Mouse (Mus musculus) heart, adult 11 months (tissue): ENCODE results near the gene Gsn.

Experiments
- DNase-seq: peaks from one replicate; pipeline ENCODE4 v3.0.0; 2022

The Gsn gene

DNA sequence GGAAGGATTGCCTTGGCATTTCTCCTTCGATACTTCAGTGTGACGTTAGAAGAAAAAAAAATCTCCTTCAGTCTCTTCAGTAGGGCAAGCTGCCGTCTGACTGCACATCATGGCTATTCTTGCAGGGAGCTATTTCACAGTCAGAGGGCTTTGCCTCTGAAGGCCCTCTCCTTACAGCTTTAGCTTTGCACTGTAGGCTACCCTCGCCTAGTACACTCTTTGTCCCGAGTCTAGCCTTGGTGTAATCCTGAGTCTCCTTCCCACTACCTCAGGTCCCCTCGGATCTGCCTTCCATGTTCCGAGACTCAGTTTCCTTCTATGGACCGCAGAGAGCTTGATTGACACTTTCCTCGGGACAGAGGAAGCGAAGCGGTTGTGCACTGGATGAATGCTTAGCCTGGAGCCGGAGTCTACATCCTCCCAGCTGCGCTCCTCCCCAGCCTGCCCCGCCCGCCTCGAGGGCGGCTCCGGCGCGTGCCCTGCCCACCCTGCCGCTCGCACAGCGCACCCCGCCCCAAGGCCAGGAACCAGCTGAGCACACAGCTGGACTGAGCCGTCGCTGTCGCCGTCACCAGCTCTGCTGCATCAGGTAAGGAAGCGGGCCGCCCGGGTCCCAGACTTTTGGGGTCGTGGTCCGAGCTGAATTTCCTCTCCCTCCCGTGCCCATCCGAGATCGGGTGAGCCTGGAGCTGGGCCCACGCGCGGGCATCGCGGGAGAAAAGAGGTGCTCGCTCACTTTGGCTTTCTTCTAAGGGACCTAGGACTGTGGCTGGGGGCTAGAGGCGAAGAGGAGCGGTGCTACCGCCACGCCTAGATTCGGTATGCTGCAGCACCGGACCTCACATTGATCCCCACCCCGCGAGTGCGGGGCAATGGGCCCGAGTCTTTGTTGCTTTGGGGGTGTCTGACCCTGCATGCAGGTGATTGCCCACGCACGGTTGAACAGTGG lies at the start of gene Gsn:
Gene Gsn, plus strand, starts transcription at position 496 of the 949 bp plus-strand sequence.
- DNase-seq = peak; percentile 99

DNA sequence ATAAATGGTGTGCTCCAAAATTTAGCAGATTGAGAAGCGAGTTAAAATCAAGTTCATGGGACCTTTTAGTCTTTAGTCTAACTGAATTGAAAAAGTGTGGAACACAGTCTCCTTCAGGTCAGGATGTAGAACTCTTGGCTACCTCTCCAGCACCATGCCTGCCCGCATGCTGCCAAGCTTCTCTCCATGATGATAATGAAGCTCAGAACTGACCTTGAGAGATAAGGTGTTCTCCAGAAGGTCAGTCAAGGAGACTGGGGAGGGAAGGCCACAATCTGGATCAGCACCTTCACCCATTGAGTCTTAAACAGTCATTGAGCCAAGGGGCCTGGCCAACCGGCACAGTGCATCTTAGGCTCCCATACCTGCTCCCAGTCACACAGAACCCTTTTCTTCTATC lies 49.4 kb upstream of the Gsn start:
- peak; percentile 91 for DNase-seq

DNA sequence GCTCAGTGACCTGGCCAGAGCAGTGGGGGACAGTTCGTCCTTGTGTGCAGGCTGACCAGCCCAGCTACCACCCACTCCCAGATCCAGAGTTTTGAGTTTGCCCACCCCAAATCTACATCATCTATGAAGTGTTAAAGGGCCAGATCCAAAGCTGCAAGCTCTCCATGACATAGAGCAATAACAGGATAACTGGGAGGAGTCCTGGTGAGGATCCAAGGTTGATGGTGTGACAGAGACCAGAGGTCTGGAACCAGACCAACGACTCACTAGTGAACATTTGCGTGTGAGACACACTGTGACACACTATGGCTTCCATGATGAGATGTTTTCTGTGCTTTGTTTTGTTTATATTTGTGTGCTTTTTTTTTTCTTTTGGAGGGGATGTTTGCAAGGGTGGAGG lies 48.1 kb upstream of the Gsn start:
- DNase-seq = peak; percentile 67

DNA sequence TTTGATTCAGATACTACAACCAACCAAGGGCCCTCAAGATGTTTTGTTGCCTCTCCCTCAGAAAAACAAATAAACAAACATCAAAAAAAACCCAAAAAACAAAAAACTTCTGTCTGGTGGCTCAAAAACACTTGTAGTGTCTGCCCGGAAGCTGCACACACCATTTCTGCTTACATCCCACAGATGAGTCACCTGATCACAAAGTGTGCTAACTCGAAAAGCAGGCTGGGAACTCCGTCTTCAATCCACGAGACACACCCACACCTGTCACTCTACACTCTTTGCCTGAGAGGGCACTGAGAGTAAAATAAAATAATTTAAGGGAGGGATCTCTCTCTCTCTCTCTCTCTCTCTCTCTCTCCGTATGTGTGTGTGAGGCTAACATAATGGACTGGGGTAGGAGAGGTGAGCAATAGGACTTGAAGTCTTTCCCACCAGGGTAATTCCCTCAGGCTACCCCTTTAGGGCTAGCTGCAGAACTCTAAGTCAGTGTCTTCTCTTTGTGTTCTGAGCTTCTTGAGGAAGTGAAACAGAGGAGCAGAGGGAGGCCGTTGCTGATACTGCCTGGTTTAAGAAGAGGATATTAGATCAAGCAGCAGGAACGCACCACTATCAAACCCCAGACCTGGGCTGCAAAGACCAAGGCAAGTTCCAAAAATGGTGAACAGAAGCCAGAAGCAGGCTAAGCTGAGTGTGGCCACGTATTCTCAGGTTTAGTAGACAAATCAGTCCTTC lies 47.1 kb upstream of the Gsn start:
- peak; percentile 91 for DNase-seq

DNA sequence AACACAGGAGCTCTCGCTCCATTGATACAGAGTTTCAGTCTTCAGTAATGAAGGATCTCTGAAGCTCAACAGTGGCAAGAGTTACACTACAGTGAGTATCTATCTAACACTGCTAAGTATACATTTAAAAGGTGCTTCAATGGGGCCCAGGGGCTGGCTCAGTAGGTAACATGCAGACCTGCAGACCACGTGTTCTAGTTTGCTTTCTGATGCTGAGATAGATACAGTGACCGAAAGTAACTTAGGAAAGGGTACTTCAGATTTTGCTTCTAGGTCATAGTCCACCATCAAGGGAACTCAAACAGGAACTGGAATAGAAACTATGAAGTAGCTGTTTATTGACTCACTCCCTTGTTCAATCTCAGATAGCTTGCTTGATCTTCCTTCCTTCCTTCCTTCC lies 44.5 kb upstream of the Gsn start:
- DNase-seq = peak; percentile 43

DNA sequence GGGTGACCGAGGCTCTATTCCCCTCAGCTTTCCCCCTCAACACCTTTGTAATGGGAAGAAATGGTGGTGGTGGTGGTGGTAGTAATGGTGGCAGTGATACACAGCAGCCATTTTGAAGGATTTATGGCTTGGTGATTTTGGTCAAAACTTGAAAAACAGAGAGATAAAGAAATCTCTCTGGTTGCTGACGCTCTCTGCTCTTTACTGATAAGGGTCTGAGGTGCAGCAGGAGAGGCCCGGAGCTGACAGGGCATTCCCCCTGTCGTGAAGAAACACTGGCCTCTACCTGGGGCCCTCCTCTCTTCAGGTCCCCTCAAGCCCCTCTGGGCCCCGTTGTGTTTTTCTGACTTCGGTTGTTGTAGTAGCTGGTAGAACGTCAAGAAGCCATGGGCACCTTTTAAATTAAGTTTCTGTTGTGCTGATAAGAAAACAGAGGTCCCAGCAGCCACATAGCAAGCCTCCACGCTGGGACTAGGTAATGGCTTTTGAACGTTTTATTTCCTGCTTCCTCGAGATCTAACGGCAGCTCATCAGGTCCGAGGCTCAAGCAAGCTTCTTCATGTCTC lies 42.8 kb upstream of the Gsn start:
- DNase-seq = peak; percentile 74

DNA sequence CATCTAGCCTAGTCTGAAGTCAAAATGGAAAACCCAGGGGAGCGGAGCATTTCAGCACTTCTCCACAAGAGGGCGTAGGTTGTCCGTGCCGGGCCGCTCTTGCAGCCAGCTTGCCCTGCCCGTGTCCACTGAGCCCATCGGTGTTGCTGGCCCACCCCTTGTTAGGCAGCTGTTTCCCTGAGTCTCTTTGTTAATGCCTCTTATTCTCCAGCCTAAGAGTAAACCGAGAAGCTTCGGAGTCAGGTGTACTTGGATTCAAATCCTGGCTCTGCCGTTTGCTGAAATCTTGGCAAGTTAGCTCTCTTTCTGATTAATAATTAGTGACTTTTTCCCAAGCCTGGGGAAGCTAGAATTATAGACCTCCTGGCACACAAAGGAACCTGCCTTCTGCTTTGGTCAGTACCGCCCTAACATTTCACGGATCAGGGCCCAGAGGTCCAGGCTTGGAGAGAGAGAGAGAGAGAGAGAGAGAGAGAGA lies 41.3 kb upstream of the Gsn start:
- DNase-seq = peak; percentile 95

DNA sequence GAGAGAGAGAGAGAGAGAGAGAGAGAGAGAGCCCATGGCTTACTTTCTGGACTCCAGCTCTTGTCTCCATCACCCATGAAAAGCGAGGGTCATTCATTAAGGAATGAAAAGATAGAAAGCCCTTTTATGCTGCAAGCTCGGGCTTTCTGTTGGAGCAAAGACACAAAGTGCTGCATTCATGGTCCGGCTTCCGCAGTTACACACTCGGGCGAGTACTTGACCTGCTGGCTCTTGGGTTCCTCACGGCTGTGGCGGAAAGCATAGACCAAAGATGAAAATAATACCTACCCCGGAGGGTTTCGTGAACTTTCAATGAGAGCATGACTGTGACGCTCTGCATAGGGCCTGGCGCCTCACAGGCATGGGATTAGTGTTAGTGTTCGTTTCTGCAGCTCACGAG lies 40.8 kb upstream of the Gsn start:
- DNase-seq = peak; percentile 63

DNA sequence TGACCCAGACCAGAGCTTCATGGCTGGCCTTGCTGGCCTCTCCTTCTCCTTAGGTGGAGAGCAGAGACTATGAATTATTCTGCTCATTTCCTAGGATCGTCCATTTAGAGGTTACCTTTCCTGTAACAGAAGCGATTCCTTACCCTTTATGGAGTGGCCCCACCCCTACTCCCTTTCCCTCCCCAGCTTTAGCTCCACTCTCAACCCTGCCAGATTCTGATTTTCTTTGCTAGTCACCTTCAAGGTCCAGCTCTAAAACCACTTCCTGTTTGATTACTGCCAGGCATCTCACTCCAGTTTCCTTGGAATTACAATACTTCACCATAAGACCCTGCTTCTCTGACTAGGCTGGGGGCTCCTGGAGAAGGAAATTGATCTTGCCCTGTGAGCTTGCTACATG lies 39.5 kb upstream of the Gsn start:
- no peak for DNase-seq

DNA sequence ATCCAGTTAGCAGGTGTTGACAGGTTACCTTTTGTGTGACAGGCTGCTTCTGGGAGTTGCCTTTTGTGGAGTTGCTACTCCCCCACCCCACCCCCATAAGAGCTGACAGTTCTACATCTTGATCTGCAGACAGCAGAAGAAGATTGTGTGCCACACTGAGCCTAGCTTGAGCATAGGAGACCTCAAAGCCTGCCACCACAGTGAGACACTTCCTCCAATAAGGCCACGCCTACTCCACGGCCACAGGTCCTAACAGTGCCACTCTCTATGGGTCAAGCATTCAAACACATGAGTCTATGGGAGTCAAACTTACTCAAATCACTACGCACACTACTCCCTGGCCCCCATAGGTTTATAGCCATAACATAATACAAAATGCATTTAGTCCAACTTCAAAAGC lies 37.4 kb upstream of the Gsn start:
- DNase-seq = peak; percentile 83

DNA sequence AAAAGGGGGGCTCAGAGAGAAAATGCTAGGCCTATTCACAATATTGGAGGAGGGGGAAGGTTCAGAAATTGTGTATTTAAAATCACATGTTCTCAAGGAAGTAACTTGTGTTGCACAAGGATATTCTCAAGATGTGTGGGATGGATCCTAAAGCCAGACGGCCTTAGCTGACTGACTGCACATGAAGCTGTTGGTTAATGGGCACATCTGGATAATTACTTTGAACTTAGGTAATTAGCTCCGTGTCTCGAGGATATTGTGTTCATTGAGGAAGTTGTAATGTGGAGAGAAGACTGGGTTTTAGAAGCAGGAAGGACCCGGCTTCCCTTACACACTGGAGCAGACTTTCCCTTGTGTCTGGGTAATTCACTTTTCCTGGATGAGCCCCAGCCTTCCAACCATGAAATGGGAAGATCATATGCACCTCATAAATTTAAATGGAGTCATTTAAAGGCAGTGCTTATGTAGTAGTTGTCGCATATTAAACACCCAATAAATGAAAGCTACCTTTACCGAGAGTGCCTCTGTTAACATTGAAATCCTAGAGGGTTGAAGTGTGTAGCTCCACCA lies 33.3 kb upstream of the Gsn start:
- no peak for DNase-seq

DNA sequence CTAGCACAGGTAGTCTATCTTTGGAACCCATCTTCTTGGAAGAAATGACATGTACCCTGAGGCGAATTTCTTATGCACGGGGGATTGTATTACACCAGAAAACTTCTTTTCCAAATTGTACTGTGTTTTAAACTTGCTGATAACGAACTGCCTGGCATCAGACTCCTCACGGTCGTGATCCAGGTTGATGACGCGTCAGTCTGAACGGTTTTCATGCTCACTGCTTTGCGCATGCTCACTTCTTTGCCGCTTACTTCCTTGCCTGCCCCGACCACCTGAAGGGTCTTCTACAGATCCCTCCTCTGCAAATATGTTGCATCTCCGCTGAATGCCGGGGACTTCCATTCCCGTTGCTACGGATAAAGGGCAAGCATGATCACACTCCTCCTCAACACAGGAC lies 31.9 kb upstream of the Gsn start:
- DNase-seq = no peak

DNA sequence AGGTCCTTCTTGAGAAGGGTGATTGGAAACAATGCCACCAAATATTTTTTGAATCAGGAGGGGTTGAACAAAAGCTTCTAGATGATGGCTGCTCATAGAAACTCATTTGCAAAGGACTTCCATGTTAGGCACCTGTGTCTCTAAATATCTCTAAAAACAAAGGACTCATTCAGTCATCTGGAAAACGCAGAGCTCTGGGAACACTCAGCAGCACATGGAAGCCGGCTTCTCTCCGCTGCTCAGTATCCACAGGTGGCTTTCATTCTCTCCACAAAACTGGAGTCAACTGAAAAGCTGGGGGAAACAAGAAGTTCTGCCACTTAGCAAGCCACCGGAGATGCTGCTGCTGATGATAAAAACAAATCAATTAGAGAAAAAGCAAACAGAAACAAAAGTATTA lies 28.0 kb upstream of the Gsn start:
- no peak for DNase-seq

DNA sequence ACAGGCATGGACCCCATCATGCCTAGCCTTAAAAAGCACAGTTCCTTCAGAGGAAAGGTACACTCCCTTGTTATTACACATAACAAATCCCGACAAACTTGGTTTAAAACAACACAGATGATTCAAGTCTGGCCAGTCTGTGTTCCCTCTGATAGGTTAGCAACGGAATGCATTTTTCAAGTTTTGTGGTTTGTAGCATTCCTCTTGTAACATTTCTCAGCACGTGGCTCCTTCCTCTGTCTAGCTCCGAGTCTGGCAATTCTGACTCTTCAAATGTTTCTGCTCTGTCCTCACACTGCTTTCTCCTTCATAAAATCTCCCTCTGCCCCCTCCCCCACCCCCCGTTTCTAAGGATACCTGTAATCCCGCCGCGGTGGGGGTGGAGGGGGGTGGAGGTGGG lies 26.0 kb upstream of the Gsn start:
- DNase-seq = no peak

DNA sequence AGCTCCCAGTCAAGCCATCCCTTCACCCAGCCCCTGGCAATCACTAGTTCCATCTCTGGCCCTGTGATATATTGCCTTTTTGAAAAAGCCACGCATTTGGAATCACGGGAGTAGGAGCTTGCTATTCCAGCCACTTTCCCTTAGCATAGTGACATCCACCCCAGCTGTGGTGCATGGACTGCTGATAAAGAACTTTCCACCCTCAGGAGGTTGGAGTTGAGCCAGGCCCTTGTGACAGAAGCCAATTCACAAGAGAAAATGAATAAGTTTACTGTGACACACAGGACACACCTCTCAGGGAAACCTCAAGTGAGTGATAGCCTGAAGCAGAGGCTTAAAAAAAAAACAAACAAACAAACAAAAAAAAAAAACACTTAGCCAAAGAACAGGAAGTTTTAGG lies 24.3 kb upstream of the Gsn start:
- peak; percentile 95 for DNase-seq

DNA sequence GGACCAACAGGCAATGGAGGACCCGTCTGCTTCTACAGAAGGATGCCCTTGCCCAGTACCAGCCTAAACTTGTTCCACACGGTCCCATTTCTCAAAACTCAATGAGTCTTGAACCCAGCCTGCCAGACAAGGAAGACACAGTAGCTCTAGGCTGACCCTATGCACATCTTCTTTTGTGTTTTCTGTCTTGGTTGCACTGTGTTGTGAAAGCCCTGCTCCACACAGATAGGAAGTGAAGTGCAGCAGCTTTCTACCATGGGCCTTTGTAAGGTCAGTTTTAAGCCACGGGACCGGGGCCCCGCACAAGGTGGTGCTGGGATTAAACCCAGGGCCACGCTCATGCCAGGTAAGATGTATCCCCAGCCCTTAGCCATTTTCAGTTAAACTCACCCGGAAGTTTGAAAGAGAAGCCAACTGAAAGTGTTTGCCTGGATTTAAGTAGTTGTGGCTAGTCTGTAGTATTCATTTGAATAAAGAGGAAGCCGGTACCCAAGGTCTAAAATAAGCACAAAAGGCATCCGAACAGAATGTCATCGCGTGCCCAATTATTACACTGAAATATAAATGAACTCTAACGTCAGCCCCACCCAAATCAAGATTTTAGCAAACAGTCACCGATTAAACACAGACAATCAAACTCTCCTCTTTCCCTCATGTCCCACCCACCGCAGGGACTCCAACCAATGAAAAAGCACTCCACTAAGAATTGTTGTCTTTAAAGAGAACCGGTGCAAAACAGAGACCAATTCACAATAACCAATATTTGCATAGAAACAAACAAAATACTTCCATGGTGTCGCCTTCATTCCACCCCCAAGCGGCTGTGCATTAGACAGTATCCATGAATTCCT lies 23.4 kb upstream of the Gsn start:
- DNase-seq = no peak

DNA sequence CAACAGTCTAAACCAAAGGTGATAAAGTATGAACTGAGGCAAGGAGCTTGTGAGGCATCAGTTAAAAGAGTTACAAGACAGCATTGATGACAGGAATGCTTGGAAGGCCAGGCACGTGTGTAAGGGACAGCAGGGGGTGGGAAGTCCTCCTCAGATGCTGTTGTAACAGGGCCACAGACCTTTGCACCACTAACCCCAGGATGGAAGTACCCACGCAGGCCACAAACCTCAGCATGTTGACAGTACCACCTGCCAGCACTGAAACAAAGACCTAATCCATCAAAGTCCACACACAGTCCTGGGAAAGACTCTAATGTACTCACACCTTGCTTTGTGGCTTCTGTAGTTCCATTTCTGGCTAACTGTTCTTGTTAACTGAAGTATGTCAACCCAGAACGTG lies 22.3 kb upstream of the Gsn start:
- DNase-seq = no peak

DNA sequence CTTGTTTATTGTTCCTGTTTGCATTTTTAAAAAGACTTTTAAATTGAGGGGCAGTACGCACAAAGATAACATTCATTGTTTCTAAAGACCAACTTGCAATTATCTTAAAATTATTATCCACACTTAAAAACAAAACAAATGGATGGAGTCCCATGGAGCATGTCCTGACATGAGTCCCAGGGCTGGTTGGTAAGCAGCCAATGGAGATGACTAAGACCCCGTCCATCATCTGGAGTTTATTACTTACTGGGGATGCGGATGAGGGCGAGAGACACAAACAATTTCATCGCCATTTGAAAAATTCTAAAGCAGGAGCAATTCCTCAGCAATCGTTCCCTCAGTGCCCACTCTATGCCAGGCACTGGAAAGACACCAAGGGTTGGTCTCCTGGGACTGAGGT lies 21.2 kb upstream of the Gsn start:
- DNase-seq = no peak

DNA sequence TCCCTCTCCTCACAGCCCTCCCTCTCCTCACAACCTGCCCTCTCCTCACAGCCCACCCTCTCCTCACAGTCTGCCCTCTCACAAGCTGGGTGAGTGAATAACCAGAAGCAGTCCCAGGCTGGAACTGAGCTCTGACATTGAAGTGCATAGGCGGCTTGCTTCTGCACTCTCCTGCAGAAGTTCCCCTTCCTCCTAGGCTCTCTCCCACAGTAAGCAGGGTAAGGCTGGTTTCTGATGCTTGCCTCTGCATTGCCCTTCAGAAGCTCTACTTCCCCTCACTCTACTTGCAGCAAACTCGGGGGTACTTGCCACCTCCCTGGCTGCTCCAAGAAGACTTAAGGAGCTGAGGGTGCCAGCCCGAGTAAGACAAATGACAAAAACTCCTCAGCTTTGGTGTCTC lies 11.9 kb upstream of the Gsn start:
- no peak for DNase-seq

DNA sequence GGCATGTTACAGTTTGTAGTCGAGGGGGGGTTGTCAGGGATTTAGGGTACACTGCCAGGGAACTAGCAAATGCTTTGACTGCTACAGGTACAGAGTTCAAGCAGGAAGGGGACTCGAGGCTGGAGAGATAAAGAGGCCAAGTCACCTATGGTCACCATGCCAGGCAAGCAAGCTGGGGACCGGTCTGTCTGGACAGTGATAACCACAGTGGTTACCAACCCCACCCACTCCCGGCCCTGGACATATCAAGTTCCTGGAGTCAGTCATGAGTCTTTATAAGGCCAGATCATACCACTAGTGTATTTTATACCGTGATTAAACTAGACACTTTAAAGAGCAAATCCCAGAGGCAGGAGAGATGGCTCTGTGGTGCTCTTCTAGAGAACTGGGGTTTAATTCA lies 8.4 kb upstream of the Gsn start:
- no peak for DNase-seq

DNA sequence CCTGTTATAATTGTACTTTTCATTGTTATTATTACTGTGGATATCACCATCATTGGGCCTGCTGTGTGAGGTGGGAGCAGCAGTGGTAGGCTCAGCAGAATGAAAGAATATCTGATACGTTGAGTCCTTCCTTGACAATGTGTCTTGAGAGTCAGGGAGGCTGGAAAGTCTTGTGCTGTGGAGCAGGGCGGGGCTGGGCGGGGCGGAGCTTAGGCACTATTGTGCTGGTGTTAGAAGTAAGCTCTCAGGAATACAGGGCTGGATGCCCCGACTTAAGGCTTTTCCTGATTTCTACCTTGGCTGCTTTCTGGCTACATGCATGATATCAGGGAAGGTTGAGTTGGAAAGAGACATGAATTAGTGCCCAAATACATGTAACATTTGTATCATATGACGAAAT lies 3.4 kb upstream of the Gsn start:
- DNase-seq = no peak

DNA sequence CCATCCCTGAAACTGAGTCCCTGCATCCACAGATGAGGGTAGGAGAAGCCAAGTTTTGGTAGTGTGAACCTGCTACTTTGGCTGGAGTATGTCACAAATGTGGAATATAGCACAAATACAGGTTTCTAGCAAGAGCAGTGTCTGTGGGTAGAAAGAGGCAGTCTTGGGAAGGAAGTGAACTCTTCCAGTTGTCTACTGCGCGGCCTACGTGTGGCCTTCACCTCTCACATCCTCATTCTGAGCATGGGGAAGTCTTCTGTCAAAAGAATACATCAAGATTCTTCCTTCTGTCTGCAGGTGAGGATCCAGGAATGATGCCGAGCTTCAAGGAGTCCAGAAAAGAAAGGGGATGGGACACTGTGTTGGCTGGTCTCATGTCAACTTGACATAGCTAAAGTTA lies 2.4 kb upstream of the Gsn start:
- no peak for DNase-seq

DNA sequence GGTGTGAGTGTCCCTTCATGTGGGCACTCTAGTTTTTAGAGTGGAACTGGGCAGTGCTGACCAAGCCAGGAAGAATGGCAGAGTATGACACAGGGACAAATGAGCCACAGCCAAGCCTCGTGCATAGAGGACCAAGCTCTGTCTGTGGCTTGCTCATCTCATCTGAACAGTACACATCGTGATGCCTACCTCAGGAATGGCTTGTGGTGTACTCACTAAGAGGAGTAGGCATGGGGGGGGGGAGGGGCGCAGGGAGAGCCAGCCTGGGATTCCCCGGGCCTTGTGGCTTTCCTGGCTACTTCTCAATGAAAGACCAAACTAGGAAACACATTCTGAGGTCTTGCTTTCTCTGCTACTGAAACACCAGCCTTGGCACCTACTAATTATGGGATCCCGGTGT lies 1.2 kb upstream of the Gsn start:
- no peak for DNase-seq
